Mouse (Mus musculus): ENCODE measurements at regions not wholly inside any gene's neighbourhood (a gene's known extent, or its start where the extent isn't known, plus 50 kb on each side); places are given as distances from the start of the nearest gene placed in this dataset.

DNA sequence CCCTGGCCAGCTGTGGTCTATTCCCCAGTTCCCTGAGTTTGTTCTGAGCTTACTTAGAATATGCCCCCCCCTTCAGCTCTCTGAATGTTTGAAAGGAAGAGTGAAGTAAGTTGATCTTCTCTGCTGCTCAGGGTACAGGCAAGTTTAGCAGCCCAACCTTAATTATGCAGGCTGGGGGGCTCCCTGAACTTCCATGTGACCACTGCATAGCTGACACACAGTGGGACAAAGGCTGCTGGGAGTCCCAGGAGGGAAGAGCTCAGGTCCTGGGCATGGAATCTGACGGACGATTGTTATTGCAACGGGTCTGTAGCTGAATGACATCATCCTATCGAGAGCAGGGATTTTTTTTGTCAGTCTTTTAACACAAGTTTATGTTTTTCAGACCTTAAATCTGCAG is 148.8 kb downstream of the Ttc32 start:
- Histone ChIP-seq H3K4me3 (no peak overlapping the region), H3ac (ENCODE audit: control insufficient read depth, insufficient read length) (no peak overlapping the region), H3K79me2 (ENCODE audit: control insufficient read depth, insufficient read depth) (no peaks in the 10 kb centered on the region), H3K36me3 (ENCODE audit: control insufficient read depth, insufficient read depth) (no peaks in the 10 kb centered on the region), H3K4me2 (ENCODE audit: low read depth) (no peak overlapping the region), H3K27me3 (ENCODE audit: control insufficient read depth, insufficient read depth, insufficient read length) (no peaks in the 10 kb centered on the region)
- TF ChIP-seq E2F4 (IDR thresholded peaks at IDR 0.05; ENCODE audit: insufficient read depth) (no peak), POLR2A (IDR thresholded peaks at IDR 0.05; ENCODE audit: insufficient read length, low read depth) (no peak), MYOG (IDR thresholded peaks at IDR 0.05; ENCODE audit: control insufficient read depth in 1 of 3, insufficient read depth in 1 of 3, insufficient read length in 2 of 3, low read depth in 2 of 3) (no peak), TCF12 (IDR thresholded peaks at IDR 0.05; ENCODE audit: insufficient read depth, poor library complexity, severe bottlenecking) (no peak), USF1 (IDR thresholded peaks at IDR 0.05; ENCODE audit: low read depth) (no peak), TCF3 (IDR thresholded peaks at IDR 0.05; ENCODE audit: insufficient read length, low read depth) (no peak), REST (IDR thresholded peaks at IDR 0.05; ENCODE audit: insufficient read depth, insufficient read length) (no peak), CEBPB (IDR thresholded peaks at IDR 0.05; ENCODE audit: insufficient read depth, poor library complexity, severe bottlenecking) (no peak), MYOD1 (IDR thresholded peaks at IDR 0.05; ENCODE audit: control insufficient read depth in 1 of 3, insufficient read length in 2 of 3, low read depth in 2 of 3) (no peak), POLR2AphosphoS2 (IDR thresholded peaks at IDR 0.05; ENCODE audit: insufficient read length, low read depth) (no peak), MAX (IDR thresholded peaks at IDR 0.05; ENCODE audit: low read depth) (no peak), SRF (IDR thresholded peaks at IDR 0.05; ENCODE audit: control insufficient read depth, insufficient read length, low read depth) (no peak)

DNA sequence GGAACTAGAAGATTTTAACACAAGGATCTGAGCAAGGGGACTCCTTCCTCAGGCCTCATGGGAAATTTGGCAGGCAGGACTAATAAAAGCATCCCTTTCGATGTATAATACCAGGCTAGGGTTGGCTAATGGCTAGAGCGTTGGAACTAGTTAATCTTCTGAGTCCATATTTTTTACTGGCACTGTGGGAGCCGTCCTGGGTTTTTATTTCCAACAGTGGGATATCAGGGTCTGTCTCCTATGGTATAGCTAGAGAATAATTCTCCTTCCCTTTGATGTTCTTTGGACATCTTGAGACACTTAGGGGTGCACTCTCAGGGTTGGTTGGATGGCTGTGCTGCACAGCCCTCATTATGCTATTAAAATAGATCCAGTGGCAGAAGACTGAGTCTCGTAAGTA is 150.9 kb downstream of the Ttc32 start:
- TF ChIP-seq POLR2A (IDR thresholded peaks at IDR 0.05; ENCODE audit: insufficient read length, low read depth) (no peak), MYOG (IDR thresholded peaks at IDR 0.05; ENCODE audit: control insufficient read depth in 1 of 3, insufficient read depth in 1 of 3, insufficient read length in 2 of 3, low read depth in 2 of 3) (no peak), MAX (IDR thresholded peaks at IDR 0.05; ENCODE audit: low read depth) (no peak), POLR2AphosphoS2 (IDR thresholded peaks at IDR 0.05; ENCODE audit: insufficient read length, low read depth) (no peak), SRF (IDR thresholded peaks at IDR 0.05; ENCODE audit: control insufficient read depth, insufficient read length, low read depth) (no peak), CEBPB (IDR thresholded peaks at IDR 0.05; ENCODE audit: insufficient read depth, poor library complexity, severe bottlenecking) (no peak)
- Histone ChIP-seq H3K4me3 (no peak overlapping the region), H3K36me3 (ENCODE audit: control insufficient read depth, insufficient read depth) (no peaks in the 10 kb centered on the region), H3K27me3 (ENCODE audit: control insufficient read depth, insufficient read depth, insufficient read length) (no peaks in the 10 kb centered on the region), H3K4me2 (ENCODE audit: low read depth) (no peak overlapping the region), H3K79me2 (ENCODE audit: control insufficient read depth, insufficient read depth) (no peaks in the 10 kb centered on the region), H3ac (ENCODE audit: control insufficient read depth, insufficient read length) (no peak overlapping the region)

DNA sequence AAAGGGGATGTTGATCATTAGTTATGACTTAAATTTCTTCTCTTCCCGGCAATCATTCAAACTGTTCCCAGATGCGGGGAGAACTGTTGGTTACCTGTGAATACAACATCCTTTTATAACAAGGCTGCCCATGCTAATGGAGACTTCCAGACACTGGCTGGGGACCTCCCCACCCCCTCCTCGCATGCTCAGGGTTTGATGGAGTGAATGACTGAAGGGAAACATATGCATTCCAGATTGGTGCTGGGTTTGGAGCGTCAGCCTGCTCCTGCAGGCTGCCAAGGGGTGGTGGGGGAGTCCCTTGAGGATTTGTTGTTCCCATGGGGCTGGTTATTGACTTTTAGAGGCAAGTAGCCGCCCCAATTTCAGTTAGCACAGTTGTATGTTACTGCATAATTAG is 161.9 kb downstream of the Ttc32 start:
- Histone ChIP-seq H3K79me2 (ENCODE audit: control insufficient read depth, insufficient read depth) (no peaks in the 10 kb centered on the region), H3K27me3 (ENCODE audit: control insufficient read depth, insufficient read depth, insufficient read length) (no peaks in the 10 kb centered on the region), H3K4me3 (no peak overlapping the region), H3K4me2 (ENCODE audit: low read depth) (no peak overlapping the region), H3K36me3 (ENCODE audit: control insufficient read depth, insufficient read depth) (no peaks in the 10 kb centered on the region), H3ac (ENCODE audit: control insufficient read depth, insufficient read length) (no peak overlapping the region)
- TF ChIP-seq REST (IDR thresholded peaks at IDR 0.05; ENCODE audit: insufficient read depth, insufficient read length) (no peak), TCF3 (IDR thresholded peaks at IDR 0.05; ENCODE audit: insufficient read length, low read depth) (no peak), TCF12 (IDR thresholded peaks at IDR 0.05; ENCODE audit: insufficient read depth, poor library complexity, severe bottlenecking) (no peak), CEBPB (IDR thresholded peaks at IDR 0.05; ENCODE audit: insufficient read depth, poor library complexity, severe bottlenecking) (no peak), MYOD1 (IDR thresholded peaks at IDR 0.05; ENCODE audit: control insufficient read depth in 1 of 3, insufficient read length in 2 of 3, low read depth in 2 of 3) (no peak), USF1 (IDR thresholded peaks at IDR 0.05; ENCODE audit: low read depth) (no peak), POLR2A (IDR thresholded peaks at IDR 0.05; ENCODE audit: insufficient read length, low read depth) (no peak), POLR2AphosphoS2 (IDR thresholded peaks at IDR 0.05; ENCODE audit: insufficient read length, low read depth) (no peak)

DNA sequence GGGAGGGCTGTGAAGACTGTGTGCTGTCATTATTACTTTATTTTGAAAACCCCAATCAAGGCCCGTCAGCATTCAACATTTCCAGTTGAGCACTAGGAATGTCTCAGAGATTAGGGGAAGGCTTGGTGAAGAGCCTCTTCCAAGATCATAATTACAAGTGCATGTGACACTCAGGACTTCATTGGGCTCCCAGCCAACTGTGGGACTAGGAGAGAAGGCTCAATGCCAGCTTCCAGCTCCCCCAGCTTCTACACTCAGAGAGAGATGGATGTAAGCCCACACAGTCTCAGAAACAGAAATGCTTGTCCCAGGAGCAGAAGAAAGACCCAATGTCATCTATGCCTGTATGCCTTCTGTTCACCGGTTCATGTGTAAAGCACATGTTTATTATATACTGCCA is 169.5 kb downstream of the Ttc32 start:
- TF ChIP-seq CEBPB (IDR thresholded peaks at IDR 0.05; ENCODE audit: insufficient read depth, poor library complexity, severe bottlenecking) (no peak), MYOG (IDR thresholded peaks at IDR 0.05; ENCODE audit: control insufficient read depth in 1 of 3, insufficient read depth in 1 of 3, insufficient read length in 2 of 3, low read depth in 2 of 3) (no peak), TCF12 (IDR thresholded peaks at IDR 0.05; ENCODE audit: insufficient read depth, poor library complexity, severe bottlenecking) (no peak), MAX (IDR thresholded peaks at IDR 0.05; ENCODE audit: low read depth) (no peak), POLR2A (IDR thresholded peaks at IDR 0.05; ENCODE audit: insufficient read length, low read depth) (no peak)
- no peaks in the 10 kb centered on the region for H3K79me2 ChIP-seq (ENCODE audit: control insufficient read depth, insufficient read depth)
- H3K4me3 ChIP-seq, result no peak overlapping the region
- no peaks in the 10 kb centered on the region for H3K36me3 ChIP-seq (ENCODE audit: control insufficient read depth, insufficient read depth)
- H3K27me3 ChIP-seq (ENCODE audit: control insufficient read depth, insufficient read depth, insufficient read length), result no peaks in the 10 kb centered on the region
- no peak overlapping the region for H3K4me2 ChIP-seq (ENCODE audit: low read depth)
- H3ac ChIP-seq (ENCODE audit: control insufficient read depth, insufficient read length), result no peak overlapping the region

DNA sequence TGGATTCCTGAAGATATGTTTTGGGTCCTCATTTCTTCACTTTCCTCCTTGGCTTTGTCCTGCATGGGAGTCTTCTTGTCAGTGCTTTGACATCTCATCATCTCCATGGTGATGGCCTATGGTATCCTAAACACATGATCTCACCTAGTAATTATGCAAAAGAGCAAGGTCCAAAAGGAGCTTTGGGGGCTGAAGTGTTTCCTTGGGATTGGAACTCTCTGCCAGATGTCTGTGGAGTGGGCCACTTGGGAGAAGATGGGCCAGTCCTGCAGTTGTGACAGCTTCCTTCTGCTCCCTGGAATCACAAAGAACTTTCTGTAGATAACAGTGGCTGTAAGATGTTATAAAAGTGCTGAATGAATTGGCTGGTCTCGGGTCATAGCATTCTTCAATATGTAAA is 182.4 kb downstream of the Ttc32 start:
- H3K4me2 ChIP-seq (ENCODE audit: low read depth), result no peak overlapping the region

More for the DNA sequence above, 182.4 kb downstream of the Ttc32 start:
- TF ChIP-seq POLR2A (IDR thresholded peaks at IDR 0.05; ENCODE audit: insufficient read length, low read depth) (no peak), TCF12 (IDR thresholded peaks at IDR 0.05; ENCODE audit: insufficient read depth, poor library complexity, severe bottlenecking) (no peak), CEBPB (IDR thresholded peaks at IDR 0.05; ENCODE audit: insufficient read depth, poor library complexity, severe bottlenecking) (no peak), SRF (IDR thresholded peaks at IDR 0.05; ENCODE audit: control insufficient read depth, insufficient read length, low read depth) (no peak), MAX (IDR thresholded peaks at IDR 0.05; ENCODE audit: low read depth) (no peak), USF1 (IDR thresholded peaks at IDR 0.05; ENCODE audit: low read depth) (no peak)
- Histone ChIP-seq H3K27me3 (ENCODE audit: control insufficient read depth, insufficient read depth, insufficient read length) (no peaks in the 10 kb centered on the region), H3ac (ENCODE audit: control insufficient read depth, insufficient read length) (no peak overlapping the region), H3K79me2 (ENCODE audit: control insufficient read depth, insufficient read depth) (no peaks in the 10 kb centered on the region), H3K36me3 (ENCODE audit: control insufficient read depth, insufficient read depth) (no peaks in the 10 kb centered on the region), H3K4me3 (no peak overlapping the region)
